Mouse (Mus musculus) brain, embryonic 14.5 days (tissue): Measurements from ENCODE around the gene Fbln1.

Source experiments
- CTCF ChIP-seq: fragments of 200-500 bp; IDR thresholded peaks from 2 replicates; pipeline ENCODE4 v1.5.1; 2012; ENCODE audit warnings: inconsistent platforms, mild to moderate bottlenecking, moderate library complexity, borderline replicate concordance; ENCODE audit not compliant: insufficient read depth, insufficient read length; ENCODE audit errors: extremely low read depth
- POLR2A ChIP-seq: fragments of 200-500 bp; IDR thresholded peaks from 2 replicates; pipeline ENCODE4 v1.6.1; 2012; ENCODE audit warnings: mild to moderate bottlenecking, inconsistent platforms, borderline replicate concordance; ENCODE audit not compliant: poor library complexity, insufficient read depth, insufficient read length, severe bottlenecking; ENCODE audit errors: extremely low read depth

DNA sequence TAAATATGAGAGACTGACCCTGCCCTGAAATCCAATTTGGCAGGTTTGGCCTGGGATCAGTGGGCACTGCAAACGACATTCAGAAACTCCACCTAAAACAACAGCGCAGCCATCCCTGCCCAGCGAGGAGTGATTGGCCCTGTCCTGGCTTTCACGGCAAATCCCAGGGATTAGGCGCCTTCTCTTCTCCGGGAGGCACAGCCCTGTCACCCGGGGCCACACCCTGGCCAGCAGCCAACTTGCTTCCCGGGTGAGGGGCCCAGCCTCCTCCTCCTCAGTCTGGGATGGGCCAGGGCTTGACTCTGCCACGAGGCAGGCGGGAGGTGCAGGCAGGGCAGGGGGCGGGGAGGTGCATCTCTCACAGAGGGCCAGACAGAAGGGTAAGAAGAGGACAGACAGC is 67.2 kb downstream of the Fbln1 start:
- TF ChIP-seq CTCF (no peak), POLR2A (no peak)
